Mouse (Mus musculus) urinary bladder, adult 2 months (tissue): ENCODE data around the gene M6pr. TPM values are rescaled to one million over a fixed set of nuclear protein-coding genes. Genes with fewer than 3 reads are reported as not detected.

Experiments
- DNase-seq: peaks from one replicate; pipeline ENCODE4 v3.0.0; 2022; ENCODE audit warnings: low spot score
- polyA plus RNA-seq: library from polyadenylated mRNA; depleted of rRNA; stranded (reverse); fragments of >200 nt; gene quantifications from 2 replicates; pipeline ENCODE4 v1.2.3, GENCODE M21; 2012; rRNA removed

The M6pr gene
- polyA plus RNA-seq, result 115 and 117 TPM in 2 replicates

GRCm38 (mm10) chr6:122308505-122309393 is at the start of gene M6pr:
M6pr (plus strand) TSS chr6:122308720.
- peak; percentile 77 for DNase-seq

DNA sequence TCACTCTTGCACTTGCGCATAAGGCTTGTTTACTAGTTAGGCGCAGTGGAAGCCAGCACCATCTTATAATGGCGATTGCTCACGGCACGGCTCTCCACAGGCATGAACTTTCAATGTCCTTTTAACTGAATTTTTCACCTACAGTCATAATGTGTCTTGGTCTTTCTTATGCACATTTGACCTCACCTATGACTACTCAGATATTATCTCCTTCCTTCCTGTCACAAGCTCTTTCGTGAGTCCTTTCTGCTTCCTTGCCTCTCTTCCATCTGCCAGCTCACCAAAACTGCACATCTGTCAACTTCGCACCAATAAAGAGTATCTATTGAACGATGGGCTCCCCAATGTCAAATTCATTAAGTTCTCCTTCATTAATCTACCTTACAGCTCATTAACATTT is 46.0 kb upstream of the M6pr start:
- no peak for DNase-seq

- no peak for DNase-seq
Observed at GRCm38 (mm10) chr6:122268561-122268960, 40.0 kb upstream of the M6pr start.

DNA sequence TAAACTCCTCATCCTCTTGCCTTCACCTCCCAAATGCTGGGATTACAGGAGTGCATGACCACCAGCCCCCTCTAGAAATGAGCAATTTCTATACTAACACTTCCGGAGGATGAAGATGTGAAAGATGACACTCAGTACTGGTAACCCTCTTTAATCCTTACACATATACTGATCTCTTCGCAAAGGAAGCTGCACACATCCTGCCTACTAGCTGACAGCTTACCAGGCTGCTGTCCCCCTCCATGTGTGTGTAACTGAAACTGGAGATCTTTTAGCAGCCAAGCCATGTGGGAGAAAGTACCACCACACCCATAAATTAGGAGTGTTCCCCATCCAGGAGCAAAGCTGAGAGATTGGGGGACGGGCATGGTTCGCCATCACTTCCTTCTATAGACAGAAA is 39.4 kb upstream of the M6pr start:
- no peak for DNase-seq

DNA sequence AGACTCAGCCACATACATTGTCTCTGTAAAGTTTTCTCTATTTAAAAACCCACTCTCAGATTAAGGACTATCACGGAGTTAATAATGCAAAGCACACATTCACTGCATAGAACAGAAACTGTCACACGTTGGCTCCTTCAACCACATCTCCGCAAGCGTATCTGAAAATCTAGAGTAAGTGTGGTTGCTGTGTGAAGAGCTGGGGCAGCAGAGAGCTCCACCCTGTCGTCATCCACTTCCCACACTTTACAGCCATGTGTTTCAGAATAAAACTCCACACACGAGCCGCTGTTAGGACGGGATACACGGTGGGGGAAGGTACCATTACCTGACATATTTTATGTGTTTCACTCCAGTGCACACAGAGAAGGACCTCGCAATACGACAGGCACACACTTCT is 38.4 kb upstream of the M6pr start:
- DNase-seq, result no peak

DNA sequence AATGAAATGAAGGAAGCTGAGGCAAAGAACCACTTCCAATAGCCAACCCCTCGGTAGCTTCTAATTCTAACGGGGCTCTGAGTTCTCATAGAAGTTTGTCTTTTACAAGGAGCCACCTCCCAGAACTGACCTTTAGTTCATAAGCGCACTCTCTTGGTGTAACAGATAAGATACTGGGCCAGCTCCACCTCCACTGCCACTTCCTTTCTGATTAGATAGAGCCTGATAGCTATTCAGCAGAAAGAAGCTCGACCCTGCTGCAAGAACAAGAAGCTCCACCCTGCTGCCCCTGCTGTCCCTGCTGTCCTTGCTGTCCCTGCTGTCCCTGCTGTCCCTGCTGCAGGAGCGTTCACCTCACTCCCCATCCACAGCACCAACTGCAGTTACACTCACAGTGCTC is 34.0 kb upstream of the M6pr start:
- no peak for DNase-seq

- DNase-seq, result no peak
Observed at GRCm38 (mm10) chr6:122276565-122276964, 32.0 kb upstream of the M6pr start.

GRCm38 (mm10) chr6:122282782-122283181 is 25.7 kb upstream of the M6pr start, which contains the start of gene Klrg1:
Klrg1 (minus strand) TSS chr6:122282882.
- DNase-seq, result no peak

DNA sequence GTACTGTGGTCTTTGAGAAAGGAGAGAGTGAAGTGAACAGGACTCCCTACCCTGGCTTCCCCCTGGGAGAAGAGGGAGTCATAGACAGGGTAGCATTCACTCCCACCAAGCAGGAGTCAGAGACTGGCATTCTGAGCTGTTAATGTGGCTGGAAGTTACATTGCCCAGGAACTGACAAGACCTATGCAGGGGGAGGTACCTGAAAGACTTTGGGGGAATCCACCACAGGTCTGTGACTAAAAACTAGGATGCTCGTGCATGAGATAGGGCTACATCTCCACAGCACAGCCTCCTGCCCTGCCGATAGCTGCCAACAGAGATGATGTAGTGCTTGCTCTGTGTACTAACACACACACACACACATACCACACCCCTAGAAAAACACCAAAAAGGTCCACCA is 25.1 kb upstream of the M6pr start:
- no peak for DNase-seq

- no peak for DNase-seq
Observed at GRCm38 (mm10) chr6:122284304-122284703, 24.2 kb upstream of the M6pr start.

GRCm38 (mm10) chr6:122284823-122285222 is 23.7 kb upstream of the M6pr start:
- no peak for DNase-seq

GRCm38 (mm10) chr6:122288263-122288662 is 20.3 kb upstream of the M6pr start:
- DNase-seq, result no peak

DNA sequence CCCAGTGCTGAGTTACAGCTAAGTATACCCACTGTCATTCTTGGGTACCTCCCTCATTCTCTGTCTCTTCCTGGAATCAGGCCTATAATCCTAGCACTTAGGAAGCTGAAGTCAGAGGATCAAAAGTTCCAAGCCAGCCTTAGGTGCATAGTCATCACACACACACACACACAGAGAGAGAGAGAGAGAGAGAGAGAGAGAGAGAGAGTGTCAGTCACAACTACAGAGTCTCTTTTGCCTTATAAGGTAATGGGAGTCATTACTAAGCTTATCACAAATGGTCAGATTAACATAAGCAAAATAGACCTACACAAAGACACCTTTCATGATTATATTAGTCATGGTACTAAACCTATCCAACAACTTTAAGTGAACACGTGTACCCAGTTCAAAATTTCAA is 19.2 kb upstream of the M6pr start:
- no peak for DNase-seq

GRCm38 (mm10) chr6:122290253-122290652 is 18.3 kb upstream of the M6pr start:
- no peak for DNase-seq

GRCm38 (mm10) chr6:122291264-122291663 is 17.3 kb upstream of the M6pr start:
- no peak for DNase-seq

DNA sequence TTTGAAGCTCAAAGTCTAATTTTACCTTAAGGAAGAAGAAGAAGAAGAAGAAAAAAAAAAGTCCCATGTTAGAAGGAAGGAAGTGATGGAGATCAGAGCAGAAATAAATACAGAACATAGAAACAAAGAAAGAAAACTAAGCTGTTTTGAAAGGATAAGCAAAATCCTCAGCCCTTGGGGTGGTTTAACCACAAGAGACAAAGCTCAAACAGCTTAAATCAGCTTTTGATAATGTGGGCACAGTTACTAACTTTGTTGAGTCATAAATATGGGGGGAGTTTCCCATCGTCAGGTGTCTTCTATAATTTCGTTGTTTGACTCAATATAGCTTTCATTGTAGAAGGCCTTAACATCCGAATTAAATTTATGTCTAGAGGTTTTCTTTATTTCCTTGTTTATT is 16.8 kb upstream of the M6pr start:
- DNase-seq, result no peak

DNA sequence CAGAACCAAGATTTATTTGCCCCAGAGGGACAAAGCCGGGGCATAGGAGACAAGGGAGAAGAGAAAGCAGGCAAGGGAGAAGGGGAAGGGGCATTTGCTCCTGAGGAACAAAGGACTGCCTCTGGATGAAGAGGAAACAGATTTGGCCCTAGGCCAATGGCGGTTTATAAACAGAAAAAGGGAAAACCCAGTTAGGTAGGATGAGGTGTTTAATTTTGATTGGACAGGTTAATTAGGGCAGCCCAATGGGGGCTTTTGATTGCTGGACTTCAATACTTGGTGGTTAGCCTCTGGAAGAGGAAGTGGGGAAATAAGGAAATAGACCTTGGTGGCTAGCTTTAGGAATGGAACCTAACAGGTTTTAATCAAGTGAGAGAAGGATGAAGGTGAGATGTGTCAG is 16.3 kb upstream of the M6pr start:
- no peak for DNase-seq

- no peak for DNase-seq
Observed at GRCm38 (mm10) chr6:122293121-122293520, 15.4 kb upstream of the M6pr start.

DNA sequence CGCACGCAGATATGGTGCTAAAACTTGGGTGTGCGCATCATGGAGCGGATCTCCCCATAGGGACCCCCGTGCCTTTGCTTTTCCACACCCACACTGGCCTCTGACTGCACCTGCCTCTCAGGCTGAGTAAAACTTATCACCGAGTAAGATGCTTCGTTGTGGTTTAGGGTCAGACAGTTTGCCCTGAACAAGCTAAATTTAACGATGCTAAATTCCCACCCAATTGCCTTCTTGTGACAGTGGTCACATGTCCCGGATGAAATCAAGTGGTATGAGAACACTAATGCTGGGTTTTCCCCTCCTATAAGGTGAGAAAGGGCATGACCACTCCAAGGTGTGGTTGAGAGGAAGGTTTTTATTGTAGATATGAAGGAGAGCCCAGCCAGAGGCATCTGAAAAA is 14.7 kb upstream of the M6pr start:
- DNase-seq, result no peak

GRCm38 (mm10) chr6:122294290-122294689 is 14.2 kb upstream of the M6pr start:
- no peak for DNase-seq

- DNase-seq, result no peak
Observed at GRCm38 (mm10) chr6:122295242-122295641, 13.3 kb upstream of the M6pr start.

GRCm38 (mm10) chr6:122296918-122297278 is 11.6 kb upstream of the M6pr start:
- DNase-seq, result no peak

- no peak for DNase-seq
Observed at GRCm38 (mm10) chr6:122297279-122298222, 11.0 kb upstream of the M6pr start.
